Comparison of ENCODE assay signal across 12 mouse cellular contexts in the genomic region with DNA sequence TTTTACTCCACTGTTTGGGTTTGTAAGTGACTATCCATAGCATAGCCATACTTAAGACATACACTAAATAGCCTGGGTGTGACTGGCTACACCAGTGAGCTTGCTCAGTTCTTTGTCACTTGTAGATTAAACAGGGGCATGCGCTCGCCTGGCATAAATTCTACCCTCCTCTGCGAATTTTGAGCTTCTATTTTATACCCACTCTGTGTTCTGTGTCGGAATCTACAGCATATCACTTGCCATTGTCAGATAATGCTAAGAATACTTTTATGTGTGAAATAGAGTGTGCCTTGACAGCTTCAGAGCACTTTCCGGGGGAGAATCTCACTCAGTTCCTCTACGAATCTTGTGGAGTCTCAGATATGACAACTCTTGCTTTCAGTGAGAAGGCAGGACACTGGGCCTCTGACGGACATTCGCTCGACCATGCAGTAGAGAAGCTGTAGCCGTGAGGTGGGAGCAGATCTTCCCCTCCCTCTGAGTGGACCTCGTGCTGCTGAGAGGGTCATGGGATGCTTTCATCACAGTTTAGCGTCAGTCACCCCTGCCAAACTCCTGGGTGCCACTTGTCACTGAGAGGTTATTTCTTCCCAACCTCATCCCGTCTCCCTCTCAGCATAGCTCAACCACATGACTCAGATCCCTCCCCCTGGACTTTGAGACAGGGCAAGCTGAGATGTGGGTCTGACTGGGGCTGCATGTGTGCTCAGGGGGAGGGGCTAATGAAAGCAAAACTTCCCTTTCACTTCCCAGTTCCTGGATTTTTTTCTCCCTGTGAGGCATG. TPM values are rescaled to one million over a fixed set of nuclear protein-coding genes. Genes with fewer than 3 reads are reported as not detected.
DNase-seq lines count a peak whose midpoint lies in the region; ATAC-seq lines count a peak whose summit lies in the region.
"Had no signal": no experiment of that assay in that cellular context is flagged by ENCODE, and none has a peak within 500 bp of the region (broad histone marks: within the 10 kb centered on the region; RNA-seq: fewer than 3 reads in every experiment).

No protein-coding gene starts in this region.

- no peak overlapping the region for H3K27ac ChIP-seq in intestine, embryonic 16.5 days (ENCODE audit: low read length)
- H3K27ac ChIP-seq: hindbrain, embryonic 14.5 days had no signal

- H3K9ac ChIP-seq in intestine, embryonic 16.5 days (ENCODE audit: low read depth, low read length): no peak overlapping the region
- H3K9ac ChIP-seq: hindbrain, embryonic 14.5 days had no signal

- H3K9me3 ChIP-seq in intestine, embryonic 16.5 days (ENCODE audit: control insufficient read depth, low read length): no peaks in the 10 kb centered on the region

- ATAC-seq in intestine, embryonic 16.5 days: peak; percentile 98
- ATAC-seq in erythroblast, adult 5-6 weeks (replicated peaks; ENCODE audit: low FRiP score, poor library complexity, severe bottlenecking): no peak
- ATAC-seq: Patski had no signal

- no peak overlapping the region for H3K4me3 ChIP-seq in intestine, embryonic 16.5 days (ENCODE audit: low read length)

- DNase-seq in frontal cortex, postnatal 14 days (ENCODE audit: low spot score in 2 of 2): peak; percentile 12 to 15
- DNase-seq in frontal cortex, postnatal 10 days (ENCODE audit: low spot score in 2 of 2): no peak
- DNase-seq in 3134 (ENCODE audit: extremely low read depth, insufficient read length, low spot score) (peak; percentile 49), liver (peak; percentile 9)
- no peak for DNase-seq in embryo, embryonic 10.5 days (ENCODE audit: low spot score)
- no peak for DNase-seq in thymus, postnatal 14 days
- DNase-seq: adrenal gland, postnatal 25 days; cerebellum, adult 8-10 months had no signal

- H3K36me3 ChIP-seq in intestine, embryonic 16.5 days (ENCODE audit: control insufficient read depth, insufficient read depth, low read length): no peaks in the 10 kb centered on the region

- H3K4me2 ChIP-seq in intestine, embryonic 16.5 days (ENCODE audit: low read depth, low read length): no peak overlapping the region
- H3K4me2 ChIP-seq: hindbrain, embryonic 14.5 days had no signal

- 75% methylated on average over 13 of the region's 13 CpGs for WGBS in intestine, embryonic 16.5 days

- no peaks in the 10 kb centered on the region for H3K4me1 ChIP-seq in intestine, embryonic 16.5 days (ENCODE audit: control insufficient read depth, insufficient read depth, low read length)

- no peaks in the 10 kb centered on the region for H3K27me3 ChIP-seq in intestine, embryonic 16.5 days (replicated peaks; ENCODE audit: control insufficient read depth, insufficient read depth, low read length)
- H3K27me3 ChIP-seq: Patski had no signal

RNA-seq across cellular contexts. Expression of a gene that starts 12.3 kb away (rescaled TPM):
- polyA plus RNA-seq in intestine, embryonic 16.5 days (2015; fragmentation: Nextera tagmentation; extraction: Ambion mirVana): 1.1 and 1.2 TPM in 2 replicates
- not detected in 2 replicates for total RNA-seq in erythroblast, adult 5-6 weeks (2015; ENCODE audit: low replicate concordance)
- not detected in 2 replicates for total RNA-seq in erythroblast, adult 5-6 weeks (2017; ENCODE audit: low replicate concordance)

Comparison
In these comparisons a context has a peak if more than half of its experiments do, and no peak if none do; other contexts are left out.
1. DNase-seq: peak in frontal cortex, postnatal 14 days (2 of 2), 3134 (single experiment) and liver (single experiment); none in frontal cortex, postnatal 10 days (0 of 2), embryo, embryonic 10.5 days (single experiment) and thymus, postnatal 14 days (single experiment).